Mouse (Mus musculus): ENCODE measurements around the gene Arhgdia. TPM values are rescaled to one million over a fixed set of nuclear protein-coding genes. Genes with fewer than 3 reads are reported as not detected.

Arhgdia gene
- 735 and 777 TPM in 2 replicates for polyA plus RNA-seq (2016; fragmentation: Nextera tagmentation; extraction: Ambion mirVana)

DNA sequence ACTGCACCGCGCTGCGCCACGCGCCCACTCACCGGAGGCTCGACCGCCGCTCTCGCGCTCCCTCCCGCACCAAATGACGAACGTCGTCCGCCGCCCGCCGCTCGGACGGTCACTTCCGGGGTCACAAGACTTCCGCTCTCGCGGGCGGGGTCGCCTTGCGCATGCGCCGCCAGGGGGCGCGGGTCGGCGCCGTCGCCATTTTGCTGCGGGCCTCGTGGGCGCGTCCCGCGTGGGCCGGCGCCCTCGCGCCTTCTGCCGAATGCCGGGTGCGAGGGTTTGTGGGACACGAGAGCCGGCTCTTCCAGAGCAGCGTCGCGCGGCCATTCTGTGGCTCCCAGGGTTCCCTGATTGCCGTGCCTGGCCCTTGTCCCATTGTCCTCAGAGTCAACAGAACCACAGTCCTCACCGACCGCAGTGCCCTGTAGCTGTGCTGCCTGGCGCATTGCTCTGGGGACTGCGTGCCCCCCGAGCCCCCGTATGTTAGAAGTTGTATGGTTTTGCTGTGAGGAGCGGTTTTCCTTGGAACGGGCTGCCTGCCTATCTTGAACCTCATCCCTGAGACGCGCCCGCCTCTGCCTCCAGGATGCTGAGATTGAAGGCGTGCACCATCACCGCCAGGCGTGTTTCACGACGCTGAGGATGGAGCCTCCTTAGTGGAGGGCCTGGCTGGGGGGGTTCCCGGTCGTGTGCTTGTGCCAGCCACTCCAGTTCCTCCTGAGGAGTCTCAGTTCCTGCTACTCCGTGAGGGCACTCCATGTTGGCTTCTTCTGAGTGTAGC is at the start of gene Arhgdia:
Arhgdia (minus strand) TSS at position 135 of the 778 bp plus-strand sequence.
- peaks cover 37% of the 10 kb centered on the region for H3K4me1 ChIP-seq
- no peaks in the 10 kb centered on the region for H3K27me3 ChIP-seq (replicated peaks; ENCODE audit: low read depth, poor library complexity, severe bottlenecking)
- H3K27ac ChIP-seq (replicated peaks), result peak within 1 kb of the TSS; percentile 96
- peak within 1 kb of the TSS; percentile 92 for H3K4me3 ChIP-seq
- 4% methylated on average over 75 of the region's 75 CpGs for WGBS
- DNase-seq (ENCODE audit: low spot score), result peak; percentile 91
- H3K36me3 ChIP-seq (replicated peaks), result peaks cover 77% of the 10 kb centered on the region
- peaks cover 5% of the 10 kb centered on the region; the same call in 1 of the 2 replicates for H3K9me3 ChIP-seq

DNA sequence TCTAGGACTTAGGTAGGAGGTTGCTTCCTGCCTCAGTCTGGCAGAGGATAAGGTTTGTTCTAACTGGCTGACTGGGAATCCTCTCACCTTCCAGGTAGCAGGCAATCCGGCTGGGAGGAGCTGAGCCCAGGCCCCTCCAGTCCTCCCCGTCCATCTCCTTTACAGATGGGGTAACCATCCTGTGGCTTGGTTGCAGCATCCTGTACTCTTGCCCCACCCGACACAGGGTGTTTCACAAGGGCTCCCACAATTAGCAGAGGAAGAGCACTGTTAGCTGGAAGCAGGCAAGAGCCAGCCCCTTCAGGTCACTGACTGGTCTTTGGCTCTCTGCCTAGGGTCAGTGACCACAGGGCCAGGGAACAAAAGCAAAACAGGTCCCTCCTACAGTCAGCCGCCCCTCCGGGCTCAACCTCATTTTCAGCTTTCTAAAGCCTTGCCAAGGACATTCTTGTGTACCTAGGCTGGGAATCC is 49.0 kb upstream of the Arhgdia start:
- Histone ChIP-seq H3K27me3 (replicated peaks; ENCODE audit: low read depth, poor library complexity, severe bottlenecking) (no peaks in the 10 kb centered on the region), H3K9me3 (no peaks in the 10 kb centered on the region), H3K27ac (replicated peaks) (peak overlapping the region; percentile 42), H3K4me1 (peaks cover 43% of the 10 kb centered on the region), H3K4me3 (peak overlapping the region; percentile 99), H3K36me3 (replicated peaks) (peaks cover 45% of the 10 kb centered on the region)
- no peak for DNase-seq (ENCODE audit: low spot score)
- WGBS, result 44% methylated on average over 5 of the region's 5 CpGs

DNA sequence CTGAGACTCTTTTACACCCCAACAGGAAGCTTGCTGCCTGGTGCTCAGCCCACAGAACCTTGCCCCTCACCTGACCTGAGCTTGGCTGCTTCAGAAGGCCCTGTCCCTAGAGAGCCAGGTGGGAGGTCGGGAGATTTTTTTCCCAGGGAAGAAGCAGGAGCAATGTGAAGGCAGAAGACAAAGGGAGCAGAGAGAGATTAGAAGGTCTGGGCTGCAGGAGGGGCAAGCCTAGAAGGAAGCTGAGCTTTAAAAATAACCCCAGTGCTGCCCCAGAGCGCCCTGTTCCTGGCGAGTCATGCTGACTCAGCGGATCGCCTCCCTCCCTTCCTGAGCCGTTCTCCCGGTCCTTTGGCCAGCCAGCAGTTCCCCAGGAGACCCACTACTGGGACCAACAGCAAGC is 48.5 kb upstream of the Arhgdia start:
- Histone ChIP-seq H3K9me3 (no peaks in the 10 kb centered on the region), H3K4me3 (peak overlapping the region; percentile 99), H3K27ac (replicated peaks) (peak overlapping the region; percentile 42), H3K36me3 (replicated peaks) (peaks cover 47% of the 10 kb centered on the region), H3K4me1 (peaks cover 48% of the 10 kb centered on the region), H3K27me3 (replicated peaks; ENCODE audit: low read depth, poor library complexity, severe bottlenecking) (no peaks in the 10 kb centered on the region)
- 38% methylated on average over 7 of the region's 7 CpGs for WGBS
- DNase-seq (ENCODE audit: low spot score), result no peak

DNA sequence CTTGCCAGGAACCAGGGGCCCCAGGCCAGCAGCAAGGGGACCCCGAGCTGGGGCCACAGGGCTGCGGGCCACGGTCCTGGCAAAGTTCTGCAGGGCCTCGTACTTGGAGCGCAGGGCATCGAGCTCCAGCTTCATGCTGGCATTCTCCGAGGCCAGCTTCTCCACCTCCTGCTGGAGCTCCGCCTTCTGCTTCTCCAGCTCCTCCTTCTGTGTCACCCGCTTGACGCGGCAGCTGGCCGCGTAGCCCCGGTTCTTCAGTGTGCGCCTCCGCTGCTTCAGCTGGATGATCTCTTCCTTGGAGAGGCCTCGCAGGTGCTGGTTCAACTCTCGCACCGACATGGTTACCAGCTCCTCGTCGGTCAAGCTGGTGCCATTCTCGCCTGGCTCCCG is 47.9 kb upstream of the Arhgdia start:
- no peaks in the 10 kb centered on the region for H3K27me3 ChIP-seq (replicated peaks; ENCODE audit: low read depth, poor library complexity, severe bottlenecking)
- H3K4me3 ChIP-seq, result peak overlapping the region; percentile 99
- no peaks in the 10 kb centered on the region for H3K9me3 ChIP-seq
- no peak for DNase-seq (ENCODE audit: low spot score)
- H3K27ac ChIP-seq (replicated peaks), result peak overlapping the region; percentile 42; the same call in 1 of the 2 replicates
- peaks cover 47% of the 10 kb centered on the region for H3K36me3 ChIP-seq (replicated peaks)
- WGBS, result 78% methylated on average over 23 of the region's 23 CpGs
- peaks cover 52% of the 10 kb centered on the region for H3K4me1 ChIP-seq

DNA sequence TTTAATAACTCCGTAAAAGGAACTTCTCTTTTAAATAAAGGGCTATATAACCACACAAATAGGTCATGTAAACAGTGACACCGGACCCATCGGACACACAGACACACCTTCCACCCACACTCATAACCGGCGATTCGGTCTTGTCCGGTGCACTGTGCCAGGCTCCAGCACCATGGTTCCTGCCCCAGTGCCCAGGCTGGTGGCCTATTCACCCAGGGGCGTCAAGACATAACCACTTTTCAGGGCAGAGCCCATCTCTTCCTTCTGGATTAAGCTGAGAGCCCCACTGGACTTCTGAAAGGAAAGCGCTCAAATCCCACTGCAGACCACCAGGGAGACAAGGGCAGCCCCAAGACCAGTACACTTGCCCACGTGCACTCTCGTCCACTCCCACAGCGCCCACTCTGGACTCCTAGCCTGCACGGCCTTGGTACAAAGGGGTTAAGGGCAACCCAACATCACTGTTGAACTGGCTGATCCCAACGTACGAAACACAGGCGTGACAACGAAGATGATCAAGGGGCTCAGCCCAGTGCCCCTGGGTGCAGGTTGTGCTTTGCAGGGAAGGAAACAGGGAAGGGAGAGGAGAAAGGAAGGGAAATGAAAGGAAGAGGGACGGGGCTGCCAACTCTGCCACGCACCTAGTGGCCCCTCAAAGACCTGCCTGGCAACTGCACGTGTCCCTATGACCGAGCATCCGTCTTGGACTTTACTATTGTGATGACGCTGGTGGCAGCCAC is 47.3 kb upstream of the Arhgdia start:
- Histone ChIP-seq H3K4me1 (peaks cover 55% of the 10 kb centered on the region), H3K9me3 (no peaks in the 10 kb centered on the region), H3K36me3 (replicated peaks) (peaks cover 47% of the 10 kb centered on the region), H3K27ac (replicated peaks) (no peak overlapping the region), H3K4me3 (peak overlapping the region; percentile 99; the same call in 1 of the 2 replicates), H3K27me3 (replicated peaks; ENCODE audit: low read depth, poor library complexity, severe bottlenecking) (no peaks in the 10 kb centered on the region)
- WGBS, result 95% methylated on average over 23 of the region's 23 CpGs
- no peak for DNase-seq (ENCODE audit: low spot score)

DNA sequence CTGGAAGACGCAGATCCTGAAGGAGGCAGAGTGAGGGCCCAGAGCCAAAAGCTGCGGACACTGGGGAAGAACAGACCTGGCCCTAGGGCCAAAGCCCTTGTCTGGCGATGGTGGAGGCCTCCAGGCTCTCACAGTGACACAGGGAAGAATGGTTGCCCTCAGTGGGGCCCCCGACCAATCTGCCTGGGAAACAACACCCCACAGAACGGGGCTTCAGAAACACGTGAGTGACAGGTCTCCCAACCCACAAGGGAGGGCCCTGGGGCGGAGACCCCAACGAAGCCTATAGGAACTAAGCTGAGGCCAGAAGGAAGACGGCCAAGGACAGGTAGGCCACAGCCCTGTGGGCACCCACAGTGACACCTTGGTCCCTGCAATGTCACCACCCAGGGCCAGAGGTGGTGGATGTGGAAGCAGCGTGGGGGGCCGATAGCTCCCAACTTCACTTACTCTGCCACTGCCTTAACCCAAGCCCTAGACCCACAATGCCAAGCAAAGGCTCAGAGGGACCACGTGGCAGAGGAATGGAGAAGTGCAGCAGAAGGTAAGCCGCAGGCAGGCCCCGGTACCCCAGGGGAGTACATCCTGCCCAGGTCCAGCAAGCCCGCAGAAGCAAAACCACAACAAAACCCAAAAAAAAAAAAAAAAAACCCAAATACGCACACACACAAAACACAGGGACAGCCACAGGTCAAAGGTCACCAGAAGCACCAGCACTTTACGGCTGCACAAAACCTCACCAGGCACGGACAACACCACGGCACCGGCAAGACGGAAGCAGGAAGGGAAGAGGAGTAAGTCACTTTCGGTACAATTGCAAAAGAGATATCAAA is 46.3 kb upstream of the Arhgdia start:
- Histone ChIP-seq H3K36me3 (replicated peaks) (peaks cover 55% of the 10 kb centered on the region), H3K9me3 (no peaks in the 10 kb centered on the region), H3K4me1 (peaks cover 56% of the 10 kb centered on the region), H3K27ac (replicated peaks) (no peak overlapping the region), H3K27me3 (replicated peaks; ENCODE audit: low read depth, poor library complexity, severe bottlenecking) (no peaks in the 10 kb centered on the region), H3K4me3 (peak overlapping the region; percentile 14; the same call in 1 of the 2 replicates)
- DNase-seq (ENCODE audit: low spot score), result no peak
- WGBS, result 85% methylated on average over 22 of the region's 22 CpGs

DNA sequence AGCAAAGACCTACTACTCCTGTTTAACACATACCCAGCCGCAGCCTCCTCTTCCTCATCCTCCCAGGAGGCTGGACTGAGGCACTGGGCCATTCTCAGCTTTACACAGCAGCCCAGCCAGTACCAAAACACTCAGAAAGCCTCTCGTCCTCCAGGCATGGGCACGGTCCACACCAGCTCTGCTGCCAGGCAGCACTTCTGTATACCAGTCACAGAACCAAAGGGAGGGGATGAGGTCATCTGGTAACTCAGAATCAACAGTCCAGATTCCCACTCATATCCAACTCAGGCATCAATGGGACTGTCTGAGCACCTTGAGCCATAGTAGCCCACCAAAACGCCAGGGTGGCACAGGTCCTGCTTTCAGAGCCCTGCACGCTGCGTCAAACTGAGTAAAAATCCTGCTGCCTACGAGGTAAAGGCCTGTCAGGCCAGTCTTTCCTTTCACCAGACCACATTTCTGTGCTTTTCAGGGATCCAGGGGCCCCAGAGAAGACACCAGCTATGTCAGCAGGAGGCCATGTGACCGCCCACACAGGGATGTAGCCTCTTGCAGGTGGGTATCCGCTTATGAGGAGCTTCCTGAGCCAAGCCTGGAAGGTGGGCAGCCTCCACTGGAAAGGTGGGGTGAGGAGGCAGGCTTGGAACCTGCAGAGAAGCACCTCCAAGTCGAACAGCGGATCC is 45.5 kb upstream of the Arhgdia start:
- no peaks in the 10 kb centered on the region for H3K9me3 ChIP-seq
- 89% methylated on average over 11 of the region's 11 CpGs for WGBS

DNA sequence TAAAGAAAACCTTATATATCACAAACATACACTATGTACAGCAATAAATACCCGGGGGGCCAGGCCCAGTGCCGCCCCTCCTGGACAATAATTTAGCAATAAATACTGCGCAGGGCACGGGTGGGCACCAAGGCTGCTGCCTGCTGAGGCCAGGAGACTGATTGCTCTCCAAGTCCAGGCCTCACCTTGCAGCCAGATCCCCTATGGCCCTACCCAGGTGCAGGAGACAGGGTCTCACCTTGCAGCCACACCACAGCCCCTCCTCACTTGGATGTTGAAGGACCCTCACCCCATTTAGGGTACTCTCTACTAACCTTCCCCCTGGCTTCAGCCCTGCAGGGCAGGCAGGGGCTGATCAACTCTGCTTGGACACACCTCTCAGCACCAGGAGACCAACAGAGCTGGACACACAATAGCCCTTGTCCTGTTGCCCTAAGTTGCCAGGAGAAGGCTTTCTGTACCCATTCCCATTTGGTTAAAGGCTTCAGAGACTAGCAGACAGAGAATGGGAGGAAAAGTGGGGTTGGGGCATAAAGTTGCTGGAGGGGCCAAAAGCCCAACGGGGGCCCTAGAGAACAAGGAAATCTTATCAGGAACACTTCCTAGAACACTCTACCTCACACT is 43.8 kb upstream of the Arhgdia start, which contains the start of gene Sirt7:
Sirt7 (minus strand) TSS at position 89 of the 624 bp plus-strand sequence.
- Histone ChIP-seq H3K9me3 (no peaks in the 10 kb centered on the region), H3K4me1 (peaks cover 33% of the 10 kb centered on the region), H3K27ac (replicated peaks) (peak within 1 kb of the TSS; percentile 75), H3K36me3 (replicated peaks) (peaks cover 76% of the 10 kb centered on the region), H3K4me3 (peak within 1 kb of the TSS; percentile 97), H3K27me3 (replicated peaks; ENCODE audit: low read depth, poor library complexity, severe bottlenecking) (no peaks in the 10 kb centered on the region)
- no peak for DNase-seq (ENCODE audit: low spot score)
- WGBS, result 22% methylated on average over 5 of the region's 5 CpGs

More for the DNA sequence above, 45.5 kb upstream of the Arhgdia start:
- Histone ChIP-seq H3K27me3 (replicated peaks; ENCODE audit: low read depth, poor library complexity, severe bottlenecking) (no peaks in the 10 kb centered on the region), H3K4me1 (peaks cover 49% of the 10 kb centered on the region), H3K36me3 (replicated peaks) (peaks cover 63% of the 10 kb centered on the region), H3K4me3 (0 out of 2 replicates have a peak overlapping the region, but pooled peaks have one; percentile 14), H3K27ac (replicated peaks) (no peak overlapping the region)
- no peak for DNase-seq (ENCODE audit: low spot score)

DNA sequence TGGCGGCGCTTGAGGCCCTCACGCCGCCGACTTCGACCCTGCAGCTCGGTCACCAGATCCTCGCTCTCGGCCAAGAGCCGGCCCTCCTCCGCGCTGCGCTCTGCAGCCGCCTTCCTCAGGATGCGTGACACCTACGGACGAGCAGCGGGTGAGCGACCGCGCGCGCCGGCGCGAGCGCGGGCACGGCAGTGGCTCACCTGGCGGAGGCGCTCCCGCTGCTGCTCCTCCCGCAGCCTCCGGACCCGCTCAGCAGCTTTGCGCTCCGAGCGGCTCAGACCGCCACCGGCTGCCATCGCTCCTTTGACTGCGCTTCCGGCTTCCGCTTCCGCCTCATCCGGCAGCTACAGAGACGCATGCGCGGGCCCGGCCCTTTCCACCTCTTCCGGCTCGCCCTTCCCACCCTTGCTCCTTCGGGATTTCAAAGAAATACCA is 43.3 kb upstream of the Arhgdia start:
- Histone ChIP-seq H3K27me3 (replicated peaks; ENCODE audit: low read depth, poor library complexity, severe bottlenecking) (no peaks in the 10 kb centered on the region), H3K4me1 (peaks cover 27% of the 10 kb centered on the region), H3K4me3 (peak overlapping the region; percentile 97), H3K36me3 (replicated peaks) (peaks cover 77% of the 10 kb centered on the region), H3K9me3 (no peaks in the 10 kb centered on the region), H3K27ac (replicated peaks) (peak overlapping the region; percentile 75)
- under 1% methylated on average over 53 of the region's 53 CpGs for WGBS
- DNase-seq (ENCODE audit: low spot score), result peak; percentile 90

DNA sequence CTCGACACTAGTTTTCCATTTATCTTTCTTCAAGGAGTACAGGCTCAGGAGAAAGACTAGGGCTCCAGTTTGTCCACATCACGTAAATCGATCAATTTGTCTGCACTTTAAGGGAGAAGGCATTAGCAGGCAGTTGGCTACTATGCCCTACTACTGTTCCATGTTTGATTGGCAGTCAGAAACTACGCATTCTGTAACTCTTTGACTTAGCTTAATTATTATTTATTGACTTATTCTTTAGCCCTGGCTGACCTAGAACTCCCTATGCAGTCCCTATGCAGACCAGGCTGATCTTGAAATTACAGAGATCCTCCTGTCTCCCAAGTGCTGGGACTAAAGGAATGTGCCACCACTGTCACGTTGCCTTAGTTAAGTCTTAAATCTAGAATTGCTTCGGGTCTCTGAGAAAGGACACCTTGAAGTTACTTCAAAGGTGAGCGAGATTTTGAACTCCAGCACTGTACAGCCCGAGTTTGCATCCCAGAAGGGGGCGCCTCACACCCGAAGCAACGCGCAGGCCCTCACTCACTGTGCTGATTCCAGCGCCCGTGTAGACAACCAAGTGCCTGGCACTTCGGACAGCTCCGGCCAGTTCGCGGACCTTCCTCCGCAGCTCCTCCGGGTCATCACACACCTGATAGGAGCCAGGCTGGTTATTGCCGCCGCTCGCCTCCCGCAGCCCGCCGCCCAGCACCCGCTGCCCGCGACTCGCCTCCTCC is 42.7 kb upstream of the Arhgdia start:
- peak overlapping the region; percentile 97 for H3K4me3 ChIP-seq
- peaks cover 77% of the 10 kb centered on the region for H3K36me3 ChIP-seq (replicated peaks)
- WGBS, result 14% methylated on average over 30 of the region's 30 CpGs
- no peaks in the 10 kb centered on the region for H3K27me3 ChIP-seq (replicated peaks; ENCODE audit: low read depth, poor library complexity, severe bottlenecking)
- peak; percentile 73 for DNase-seq (ENCODE audit: low spot score)
- peaks cover 21% of the 10 kb centered on the region for H3K4me1 ChIP-seq
- H3K27ac ChIP-seq (replicated peaks), result peak overlapping the region; percentile 75
- H3K9me3 ChIP-seq, result no peaks in the 10 kb centered on the region

DNA sequence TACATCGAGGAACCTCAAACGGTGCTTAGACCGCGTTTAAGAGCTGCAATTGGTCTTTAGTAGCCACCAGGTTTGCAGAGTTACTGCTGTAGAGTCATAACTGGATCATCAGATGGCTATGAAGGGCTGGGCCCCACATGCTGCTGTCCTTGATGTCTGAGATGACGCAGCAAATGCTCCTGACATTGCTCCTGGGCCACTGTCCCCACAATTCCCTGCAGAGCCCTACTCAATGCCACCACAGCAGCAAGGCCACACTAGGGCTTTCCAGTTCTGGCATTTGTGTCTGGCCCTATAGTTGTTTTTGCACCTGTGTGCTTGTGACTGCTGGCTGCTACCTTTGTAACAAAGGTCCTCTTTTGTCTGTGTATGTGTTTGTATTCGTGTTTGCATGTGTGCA is 41.4 kb upstream of the Arhgdia start:
- WGBS, result 93% methylated on average over 6 of the region's 6 CpGs
- Histone ChIP-seq H3K27ac (replicated peaks) (no peak overlapping the region), H3K27me3 (replicated peaks; ENCODE audit: low read depth, poor library complexity, severe bottlenecking) (no peaks in the 10 kb centered on the region), H3K36me3 (replicated peaks) (peaks cover 79% of the 10 kb centered on the region), H3K9me3 (no peaks in the 10 kb centered on the region), H3K4me1 (peaks cover 28% of the 10 kb centered on the region), H3K4me3 (no peak overlapping the region)
- DNase-seq (ENCODE audit: low spot score), result no peak
